Mouse (Mus musculus): ENCODE results near the gene 4930518I15Rik.
"Not testable (repeated sequence)": the region's sequence is repeated elsewhere in the genome, so short reads cannot be mapped to it uniquely, and the experiment has no call there.

The 4930518I15Rik gene

GRCm38 (mm10) chr2:156877726-156878125 lies 20.0 kb upstream of the 4930518I15Rik start:
- in situ Hi-C loops (cut with MboI), result no loop called here

DNA sequence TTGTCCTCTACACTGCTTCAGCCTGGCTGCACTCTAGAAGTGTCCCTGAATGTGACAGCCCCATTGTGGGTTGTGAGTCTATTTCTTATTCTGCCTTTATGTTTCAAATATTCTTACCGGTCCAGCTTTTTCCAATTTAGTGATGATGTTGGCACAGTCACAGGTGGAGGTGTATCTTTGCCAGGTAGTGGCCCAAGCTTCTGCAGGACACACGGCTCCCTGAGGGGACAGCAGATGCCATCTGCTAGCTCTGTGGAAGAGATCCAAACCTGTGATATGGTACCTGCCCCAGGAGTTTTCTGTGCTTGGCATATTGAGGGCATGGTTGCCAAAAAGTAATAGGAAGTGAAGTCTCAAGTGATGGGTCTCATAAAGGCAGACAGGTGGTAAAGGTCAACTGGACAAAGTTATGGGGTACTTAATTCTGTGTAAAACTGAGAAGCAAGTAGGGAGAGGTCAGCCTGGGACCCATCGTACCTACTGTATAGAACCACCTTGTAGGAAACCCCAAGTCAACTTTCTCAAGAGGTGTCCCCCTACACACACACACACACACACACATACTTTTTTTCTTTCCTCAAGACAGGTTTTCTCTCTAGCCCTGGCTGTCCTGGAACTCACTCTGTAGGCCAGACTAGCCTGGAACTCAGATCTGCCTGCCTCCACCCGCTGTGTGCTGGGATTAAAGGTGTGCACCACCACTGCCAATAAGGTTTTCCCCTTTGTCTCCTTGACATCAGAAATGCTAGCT lies 17.2 kb upstream of the 4930518I15Rik start:
- in situ Hi-C loops (cut with MboI), result no loop called here

- in situ Hi-C loops (cut with MboI), result no loop called here
Measured at GRCm38 (mm10) chr2:156874047-156874759, 16.5 kb upstream of the 4930518I15Rik start.

- in situ Hi-C loops (cut with MboI), result no loop called here
Measured at GRCm38 (mm10) chr2:156873629-156874028, 15.9 kb upstream of the 4930518I15Rik start.

- in situ Hi-C loops (cut with MboI), result no loop called here
Measured at GRCm38 (mm10) chr2:156870519-156870918, 12.8 kb upstream of the 4930518I15Rik start.

GRCm38 (mm10) chr2:156869554-156869953 lies 11.8 kb upstream of the 4930518I15Rik start:
- in situ Hi-C loops (cut with MboI), result no loop called here

GRCm38 (mm10) chr2:156868994-156869393 lies 11.2 kb upstream of the 4930518I15Rik start:
- in situ Hi-C loops (cut with MboI), result no loop called here

DNA sequence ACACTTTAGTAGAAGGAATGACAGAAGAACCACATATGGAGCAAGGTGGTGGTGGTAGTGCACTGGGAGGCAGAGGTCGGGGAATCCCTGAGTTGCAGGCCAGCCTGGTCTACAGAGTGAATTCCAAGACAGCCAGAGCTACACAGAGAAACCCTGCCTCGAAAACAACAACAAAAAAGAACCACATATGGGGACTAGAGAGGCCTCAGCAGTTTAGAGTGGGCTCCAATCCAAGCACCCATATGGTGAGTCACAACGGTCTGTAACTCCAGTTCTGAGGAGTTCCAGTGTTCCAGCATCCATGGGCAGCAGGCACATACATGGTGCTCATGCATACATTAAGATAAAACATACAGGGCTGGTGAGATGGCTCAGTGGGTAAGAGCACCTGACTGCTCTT lies 6.7 kb upstream of the 4930518I15Rik start:
- in situ Hi-C loops (cut with MboI), result no loop called here

GRCm38 (mm10) chr2:156863487-156864160 lies 5.9 kb upstream of the 4930518I15Rik start:
- in situ Hi-C loops (cut with MboI), result no loop called here

GRCm38 (mm10) chr2:156862772-156863486 lies 5.2 kb upstream of the 4930518I15Rik start, which contains the start of gene Rab5if:
TSS of gene Rab5if (plus strand) at chr2:156863128.
- in situ Hi-C loops (cut with MboI), result no loop called here

- in situ Hi-C loops (cut with MboI), result no loop called here
Measured at GRCm38 (mm10) chr2:156862041-156862717, 4.4 kb upstream of the 4930518I15Rik start.

GRCm38 (mm10) chr2:156858671-156859070 lies 925 bp upstream of the 4930518I15Rik start:
- in situ Hi-C loops (cut with MboI), result no loop called here

- in situ Hi-C loops (cut with MboI), result no loop called here
Measured at GRCm38 (mm10) chr2:156857385-156857791, 358 bp downstream of the 4930518I15Rik start.

GRCm38 (mm10) chr2:156856311-156856710 lies 1.4 kb downstream of the 4930518I15Rik start:
- in situ Hi-C loops (cut with MboI), result no loop called here

- in situ Hi-C loops (cut with MboI), result not testable (repeated sequence)
Measured at GRCm38 (mm10) chr2:156853999-156854771, 3.6 kb downstream of the 4930518I15Rik start.

- in situ Hi-C loops (cut with MboI), result not testable (repeated sequence)
Measured at GRCm38 (mm10) chr2:156853584-156853983, 4.2 kb downstream of the 4930518I15Rik start.

DNA sequence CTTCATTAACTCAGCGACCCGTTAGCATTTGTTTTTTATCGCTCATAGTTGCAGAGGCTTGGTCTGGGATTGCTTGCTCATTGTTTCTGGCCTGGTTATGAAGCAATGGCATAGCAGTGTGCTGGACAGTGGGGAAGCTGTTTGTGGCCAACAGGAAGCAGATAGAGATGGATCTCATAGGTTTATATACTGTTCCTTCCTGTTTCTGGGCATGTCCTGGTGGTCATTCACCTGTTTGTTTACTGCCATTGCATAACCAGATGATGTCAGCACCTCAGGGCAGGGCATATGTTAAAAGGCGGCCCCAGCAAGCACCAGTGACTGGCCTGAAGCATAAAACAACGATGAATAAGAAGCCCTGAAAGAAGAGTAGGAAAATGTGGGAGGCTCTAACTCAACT lies 7.2 kb downstream of the 4930518I15Rik start:
- in situ Hi-C loops (cut with MboI), result no loop called here

GRCm38 (mm10) chr2:156848526-156849182 lies 9.1 kb downstream of the 4930518I15Rik start:
- in situ Hi-C loops (cut with MboI), result no loop called here

DNA sequence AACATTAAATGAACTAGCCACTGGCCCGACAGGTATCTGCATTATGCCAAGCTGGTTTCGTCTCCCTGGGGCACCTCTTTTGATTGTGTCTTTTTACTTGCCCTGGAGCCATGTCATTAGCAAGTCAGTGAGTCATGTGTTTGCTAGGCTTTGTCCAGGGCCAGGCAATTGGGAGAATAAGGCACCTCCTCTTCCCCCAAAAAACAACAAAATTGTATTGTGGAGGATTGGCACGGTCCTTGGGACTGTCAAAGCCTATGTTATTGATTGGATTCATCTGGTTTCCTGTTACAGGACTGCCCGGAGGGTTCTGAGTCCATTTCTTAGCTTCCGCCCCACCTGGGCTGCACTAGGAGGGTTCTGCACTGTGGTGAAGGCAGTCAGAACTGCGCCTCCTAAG lies 10.1 kb downstream of the 4930518I15Rik start:
- in situ Hi-C loops (cut with MboI), result no loop called here

- in situ Hi-C loops (cut with MboI), result no loop called here
Measured at GRCm38 (mm10) chr2:156844715-156845114, 13.0 kb downstream of the 4930518I15Rik start.
